Mouse (Mus musculus): ENCODE measurements around the gene Mink1. TPM values are rescaled to one million over a fixed set of nuclear protein-coding genes. Genes with fewer than 3 reads are reported as not detected.

Mink1 gene
- polyA plus RNA-seq, 1 experiment from 2014 or later, result 3.5 TPM

DNA sequence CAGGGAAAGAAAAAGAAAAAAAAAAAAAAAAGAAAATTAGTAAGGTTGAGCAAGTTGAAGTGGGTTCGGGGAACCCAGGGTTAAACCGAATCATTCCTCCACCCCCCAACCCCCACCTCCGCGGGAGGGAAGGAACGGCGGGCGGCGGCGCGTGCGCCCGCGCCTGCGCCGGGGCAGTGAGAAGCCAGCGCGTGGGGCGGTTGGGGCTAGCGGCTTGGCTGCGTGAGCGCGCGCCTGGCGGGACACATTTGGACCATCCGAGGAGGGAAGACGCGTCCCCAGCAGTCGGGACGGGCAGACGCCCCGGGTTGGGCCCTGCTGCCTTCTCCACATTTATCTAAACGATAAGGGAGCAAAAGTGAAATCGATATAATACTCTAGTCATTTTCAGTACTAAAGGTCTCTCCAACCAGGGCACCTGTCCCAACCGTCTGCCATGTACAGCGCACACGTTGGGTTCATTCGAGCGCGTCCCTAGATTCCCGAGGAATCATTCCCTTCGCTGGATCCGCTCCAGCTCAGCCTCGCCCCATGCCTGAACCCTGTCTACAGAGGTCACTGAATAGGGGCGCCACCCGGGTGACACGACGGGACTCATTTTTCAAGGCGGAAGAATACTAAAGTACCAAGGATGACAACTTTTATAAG, 92.4 kb downstream of the Mink1 start:
- Histone ChIP-seq H3K27ac (peak overlapping the region; percentile 99), H3K27me3 (no peaks in the 10 kb centered on the region), H3K4me1 (replicated peaks) (peaks cover 69% of the 10 kb centered on the region), H3K36me3 (peaks cover 33% of the 10 kb centered on the region), H3K9me3 (replicated peaks) (no peaks in the 10 kb centered on the region), H3K9ac (peak overlapping the region; percentile 99), H3K4me2 (peak overlapping the region; percentile 96), H3K4me3 (replicated peaks) (peak overlapping the region; percentile 100)
- WGBS (ENCODE audit: insufficient replicate concordance), result under 1% methylated on average over 48 of the region's 48 CpGs
- peak; percentile 69 for DNase-seq
- peak; percentile 59 for ATAC-seq (ENCODE audit: low read depth)

DNA sequence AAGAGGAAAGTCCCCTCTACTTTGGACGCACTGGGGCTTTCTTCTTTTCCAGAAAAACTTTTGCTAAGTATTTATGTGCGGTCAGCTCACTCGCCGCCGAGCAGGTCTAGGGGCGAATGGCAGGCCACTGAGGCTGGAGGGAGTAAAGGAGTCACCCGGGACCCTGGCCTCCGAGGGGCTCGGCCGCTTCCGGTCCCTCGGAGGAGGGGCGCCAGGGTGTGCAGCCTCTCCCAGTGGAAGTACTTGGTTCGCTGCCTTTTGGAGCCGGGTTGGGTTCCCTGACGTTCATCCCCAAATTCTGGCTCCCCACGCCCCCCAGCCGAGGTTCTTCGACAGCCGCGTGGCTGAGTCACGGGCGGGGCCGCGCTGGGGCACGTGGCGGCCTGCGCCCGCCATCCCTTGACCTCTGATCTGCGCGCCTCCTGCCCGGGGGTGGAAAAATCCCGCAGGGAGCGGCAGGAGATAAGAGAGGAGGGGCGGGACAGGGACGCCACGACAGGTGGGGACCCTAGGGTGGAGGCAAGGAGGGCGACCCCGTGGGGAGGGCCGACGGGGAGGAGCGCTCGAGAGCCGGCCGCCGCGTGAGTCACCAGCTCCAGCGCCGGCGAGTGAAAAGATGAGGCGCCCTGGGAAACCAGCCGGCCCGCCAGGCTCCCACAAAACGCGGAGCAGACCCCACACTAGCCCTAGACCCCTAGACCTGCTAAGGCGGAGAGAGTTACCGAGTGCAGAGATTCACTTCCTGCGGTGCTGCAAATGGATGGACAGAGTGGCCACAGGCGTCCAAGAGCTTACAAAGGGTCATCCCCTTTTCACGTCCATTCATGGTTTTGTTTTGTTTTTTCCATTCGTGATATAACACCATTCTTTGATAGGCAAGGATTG, 93.1 kb downstream of the Mink1 start:
- peaks cover 27% of the 10 kb centered on the region for H3K36me3 ChIP-seq
- H3K9me3 ChIP-seq (replicated peaks), result no peaks in the 10 kb centered on the region
- peak; percentile 24 for ATAC-seq (ENCODE audit: low read depth)
- H3K9ac ChIP-seq, result peak overlapping the region; percentile 99
- H3K4me1 ChIP-seq (replicated peaks), result peaks cover 61% of the 10 kb centered on the region
- H3K4me2 ChIP-seq, result peak overlapping the region; percentile 96
- H3K27ac ChIP-seq, result peak overlapping the region; percentile 99
- no peaks in the 10 kb centered on the region for H3K27me3 ChIP-seq
- 1% methylated on average over 61 of the region's 61 CpGs for WGBS (ENCODE audit: insufficient replicate concordance)
- peak overlapping the region; percentile 100 for H3K4me3 ChIP-seq (replicated peaks)
- DNase-seq, result peak; percentile 53

DNA sequence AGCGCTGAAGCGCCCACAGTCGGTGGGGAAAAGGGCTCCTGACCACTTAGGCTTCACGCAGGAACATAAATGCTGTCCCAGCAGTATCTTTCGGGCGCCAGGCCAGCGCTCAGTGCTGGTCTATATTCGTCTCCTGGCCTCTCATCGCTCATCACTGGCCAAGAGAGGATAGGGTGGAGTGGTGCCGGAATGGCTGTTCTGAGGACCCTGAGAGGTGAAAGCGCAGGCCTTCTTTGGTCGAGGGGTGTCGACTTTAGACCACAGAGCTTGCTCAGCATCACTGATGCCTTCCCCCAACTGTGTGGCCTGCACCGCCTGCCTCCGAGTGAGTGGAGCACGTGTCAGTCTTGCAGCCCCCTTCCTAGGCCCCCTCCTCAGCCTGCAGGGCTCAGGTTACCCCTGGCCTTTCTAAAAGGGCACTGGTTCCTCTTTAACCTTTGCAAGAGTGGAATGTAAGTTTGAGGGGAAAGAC, 93.8 kb downstream of the Mink1 start:
- Histone ChIP-seq H3K27me3 (no peaks in the 10 kb centered on the region), H3K4me2 (peak overlapping the region; percentile 96), H3K27ac (peak overlapping the region; percentile 99), H3K36me3 (peaks cover 25% of the 10 kb centered on the region), H3K9ac (peak overlapping the region; percentile 99), H3K9me3 (replicated peaks) (no peaks in the 10 kb centered on the region), H3K4me3 (replicated peaks) (peak overlapping the region; percentile 100), H3K4me1 (replicated peaks) (peaks cover 54% of the 10 kb centered on the region)
- WGBS (ENCODE audit: insufficient replicate concordance), result 22% methylated on average over 16 of the region's 16 CpGs
- ATAC-seq (ENCODE audit: low read depth) (no peak), DNase-seq (no peak)

DNA sequence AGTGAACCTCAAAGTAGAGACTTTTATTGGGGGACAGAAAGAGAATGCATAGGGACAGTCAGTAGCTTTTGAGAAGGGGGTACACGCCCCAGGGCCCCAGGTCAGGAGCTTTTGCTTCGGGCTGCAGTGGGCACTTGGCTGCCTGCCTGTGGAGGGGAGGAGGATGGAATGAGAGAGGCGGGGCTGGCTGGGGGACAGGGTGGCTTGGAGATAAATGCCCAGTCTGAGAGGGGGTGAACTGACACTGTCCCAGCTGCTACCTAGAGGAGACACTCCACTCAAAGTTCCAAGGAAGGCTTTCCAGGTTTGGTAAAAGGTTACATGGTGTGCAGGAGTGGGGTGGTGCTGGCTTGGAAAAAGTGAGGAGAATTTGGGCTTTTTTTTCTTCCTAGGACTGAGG, 94.3 kb downstream of the Mink1 start, which contains the start of gene Eno3:
Gene Eno3, plus strand, starts transcription at position 239 of the 400 bp plus-strand sequence.
- Histone ChIP-seq H3K4me1 (replicated peaks) (peaks cover 50% of the 10 kb centered on the region), H3K4me3 (replicated peaks) (peak within 1 kb of the TSS; percentile 100), H3K27me3 (no peaks in the 10 kb centered on the region), H3K4me2 (peak within 1 kb of the TSS; percentile 96), H3K9ac (peak within 1 kb of the TSS; percentile 99), H3K36me3 (peaks cover 25% of the 10 kb centered on the region), H3K9me3 (replicated peaks) (no peaks in the 10 kb centered on the region), H3K27ac (peak within 1 kb of the TSS; percentile 99)
- 16% methylated on average over 3 of the region's 3 CpGs for WGBS (ENCODE audit: insufficient replicate concordance)
- DNase-seq, result no peak
- no peak for ATAC-seq (ENCODE audit: low read depth)

DNA sequence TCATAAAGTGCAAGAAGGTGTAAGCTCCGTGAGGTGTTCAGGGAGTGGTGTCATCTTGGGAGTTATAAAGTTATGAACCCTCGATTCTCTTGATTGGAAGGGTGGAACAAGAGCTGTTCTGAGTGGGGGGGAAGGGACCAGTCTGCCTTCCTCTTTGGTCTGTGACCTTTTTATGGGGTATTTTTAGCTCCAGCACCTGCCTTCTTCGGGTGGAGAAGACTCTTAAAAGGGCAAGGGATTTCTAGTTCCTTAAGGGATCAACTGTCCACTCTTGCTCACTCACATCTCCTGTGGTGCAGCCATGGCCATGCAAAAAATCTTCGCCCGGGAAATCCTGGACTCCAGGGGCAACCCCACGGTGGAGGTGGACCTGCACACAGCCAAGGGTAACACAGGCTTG, 94.9 kb downstream of the Mink1 start:
- H3K27ac ChIP-seq, result peak overlapping the region; percentile 99
- WGBS (ENCODE audit: insufficient replicate concordance), result 48% methylated on average over 6 of the region's 6 CpGs
- H3K27me3 ChIP-seq, result no peaks in the 10 kb centered on the region
- ATAC-seq (ENCODE audit: low read depth) (no peak), DNase-seq (no peak)
- H3K36me3 ChIP-seq, result peaks cover 25% of the 10 kb centered on the region
- peaks cover 44% of the 10 kb centered on the region for H3K4me1 ChIP-seq (replicated peaks)
- H3K4me3 ChIP-seq (replicated peaks), result no peak overlapping the region
- 0 out of 2 replicates have a peak overlapping the region, but pooled peaks have one; percentile 96 for H3K4me2 ChIP-seq
- no peaks in the 10 kb centered on the region for H3K9me3 ChIP-seq (replicated peaks)
- H3K9ac ChIP-seq, result no peak overlapping the region

DNA sequence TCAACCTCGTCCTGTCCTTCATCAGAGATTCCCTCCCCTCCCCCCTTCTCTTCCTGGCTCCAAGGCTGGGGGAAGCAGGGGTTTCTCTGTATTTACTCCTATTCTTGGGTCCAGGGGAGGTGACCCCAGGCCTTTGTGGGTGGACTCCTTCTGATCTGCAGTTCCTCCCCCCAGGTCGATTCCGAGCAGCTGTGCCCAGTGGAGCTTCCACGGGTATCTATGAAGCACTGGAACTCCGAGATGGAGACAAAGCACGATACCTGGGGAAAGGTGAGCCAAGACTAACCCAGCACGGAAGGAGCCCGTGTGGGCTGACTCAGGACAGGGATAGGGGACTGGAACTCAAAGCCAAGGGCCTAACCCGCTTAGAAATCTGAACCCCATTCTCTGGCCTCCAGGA, 95.3 kb downstream of the Mink1 start:
- ATAC-seq (ENCODE audit: low read depth) (no peak), DNase-seq (no peak)
- no peak overlapping the region for H3K4me2 ChIP-seq
- H3K27ac ChIP-seq, result peak overlapping the region; percentile 99
- peaks cover 25% of the 10 kb centered on the region for H3K36me3 ChIP-seq
- peaks cover 39% of the 10 kb centered on the region for H3K4me1 ChIP-seq (replicated peaks)
- no peaks in the 10 kb centered on the region for H3K27me3 ChIP-seq
- 70% methylated on average over 9 of the region's 9 CpGs for WGBS (ENCODE audit: insufficient replicate concordance)
- H3K4me3 ChIP-seq (replicated peaks), result no peak overlapping the region
- no peak overlapping the region for H3K9ac ChIP-seq
- H3K9me3 ChIP-seq (replicated peaks), result no peaks in the 10 kb centered on the region

DNA sequence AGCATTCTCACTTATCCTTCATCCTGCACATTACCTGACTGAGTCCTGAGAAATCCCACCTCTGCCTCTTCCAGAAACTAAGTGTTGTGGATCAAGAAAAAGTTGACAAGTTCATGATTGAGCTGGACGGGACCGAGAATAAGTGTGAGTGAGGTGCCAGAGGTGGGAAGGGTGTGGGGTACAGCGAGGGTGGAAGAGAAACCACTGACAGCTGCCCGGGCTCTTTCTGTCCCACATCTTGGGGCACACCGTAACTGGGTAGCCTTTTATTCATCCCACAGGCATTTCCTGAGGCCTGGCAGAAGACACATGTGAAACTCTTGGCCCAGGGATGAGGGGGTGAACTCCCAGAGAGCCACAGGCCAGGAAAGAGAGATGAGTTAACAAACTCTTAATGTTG, 95.8 kb downstream of the Mink1 start:
- Histone ChIP-seq H3K27me3 (no peaks in the 10 kb centered on the region), H3K9me3 (replicated peaks) (no peaks in the 10 kb centered on the region), H3K27ac (no peak overlapping the region), H3K4me1 (replicated peaks) (peaks cover 34% of the 10 kb centered on the region), H3K4me2 (no peak overlapping the region), H3K36me3 (peaks cover 28% of the 10 kb centered on the region), H3K4me3 (replicated peaks) (no peak overlapping the region), H3K9ac (no peak overlapping the region)
- DNase-seq (no peak), ATAC-seq (ENCODE audit: low read depth) (no peak)
- 74% methylated on average over 5 of the region's 5 CpGs for WGBS (ENCODE audit: insufficient replicate concordance)

DNA sequence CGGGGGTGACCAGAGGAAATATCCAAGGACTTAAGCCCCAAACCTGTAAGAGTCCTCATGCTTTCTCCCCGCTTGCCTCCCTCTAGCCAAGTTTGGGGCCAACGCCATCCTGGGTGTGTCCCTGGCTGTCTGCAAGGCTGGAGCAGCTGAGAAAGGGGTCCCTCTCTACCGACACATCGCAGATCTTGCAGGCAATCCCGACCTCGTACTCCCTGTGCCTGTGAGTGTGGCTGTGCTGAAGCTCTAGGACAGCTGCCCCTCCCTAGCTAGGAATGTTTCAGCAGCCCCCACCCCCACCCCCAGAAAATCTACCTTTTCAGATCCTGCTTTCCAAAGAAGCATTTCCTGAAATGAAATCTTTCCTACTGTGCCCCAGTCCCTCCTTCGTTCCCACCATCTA, 96.3 kb downstream of the Mink1 start:
- Histone ChIP-seq H3K4me3 (replicated peaks) (no peak overlapping the region), H3K4me1 (replicated peaks) (peaks cover 34% of the 10 kb centered on the region), H3K27ac (no peak overlapping the region), H3K9me3 (replicated peaks) (no peaks in the 10 kb centered on the region), H3K9ac (no peak overlapping the region), H3K36me3 (peaks cover 32% of the 10 kb centered on the region), H3K4me2 (no peak overlapping the region), H3K27me3 (no peaks in the 10 kb centered on the region)
- 73% methylated on average over 8 of the region's 8 CpGs for WGBS (ENCODE audit: insufficient replicate concordance)
- no peak for ATAC-seq (ENCODE audit: low read depth)
- DNase-seq, result no peak

DNA sequence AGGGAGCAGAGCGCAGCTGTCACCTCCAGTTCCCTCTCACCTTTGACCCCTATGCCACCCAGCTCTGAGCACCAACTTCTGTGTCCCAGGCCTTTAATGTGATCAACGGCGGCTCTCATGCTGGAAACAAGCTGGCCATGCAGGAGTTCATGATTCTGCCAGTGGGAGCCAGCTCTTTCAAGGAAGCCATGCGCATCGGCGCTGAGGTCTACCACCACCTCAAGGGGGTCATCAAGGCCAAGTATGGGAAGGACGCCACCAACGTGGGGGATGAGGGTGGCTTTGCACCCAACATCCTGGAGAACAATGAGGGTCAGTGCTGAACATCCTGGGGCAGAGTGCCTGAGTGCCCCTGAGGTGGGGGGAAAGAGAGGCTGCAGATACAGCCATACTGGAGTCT, 97.9 kb downstream of the Mink1 start:
- Histone ChIP-seq H3K9me3 (replicated peaks) (no peaks in the 10 kb centered on the region), H3K4me1 (replicated peaks) (peaks cover 28% of the 10 kb centered on the region), H3K36me3 (peaks cover 45% of the 10 kb centered on the region), H3K9ac (no peak overlapping the region), H3K4me3 (replicated peaks) (no peak overlapping the region), H3K27me3 (no peaks in the 10 kb centered on the region), H3K27ac (no peak overlapping the region; the same call in 1 of the 2 replicates), H3K4me2 (no peak overlapping the region)
- ATAC-seq (ENCODE audit: low read depth) (no peak), DNase-seq (no peak)
- 82% methylated on average over 8 of the region's 8 CpGs for WGBS (ENCODE audit: insufficient replicate concordance)

DNA sequence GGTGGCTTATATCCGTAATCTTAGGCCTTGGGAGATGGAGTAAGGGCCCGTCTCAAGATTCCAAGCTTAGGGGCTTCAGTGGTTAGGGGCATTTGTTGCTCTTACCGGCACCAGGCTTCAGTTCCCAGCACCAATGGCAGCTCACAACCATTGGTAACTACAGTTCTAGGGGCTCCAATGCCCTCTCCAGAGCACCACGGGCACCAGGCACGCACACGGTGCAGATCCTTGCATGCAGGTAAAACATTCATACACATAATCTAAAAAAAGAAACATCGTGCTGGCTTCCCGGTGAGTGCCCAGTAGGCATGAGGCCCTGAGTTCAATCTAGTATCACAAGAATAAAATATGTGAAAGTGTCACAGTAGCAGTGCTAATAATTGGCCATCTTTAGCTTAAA, 100.4 kb downstream of the Mink1 start:
- 92% methylated on average over 8 of the region's 8 CpGs for WGBS (ENCODE audit: insufficient replicate concordance)
- Histone ChIP-seq H3K9me3 (replicated peaks) (no peaks in the 10 kb centered on the region), H3K4me1 (replicated peaks) (peaks cover 24% of the 10 kb centered on the region), H3K4me3 (replicated peaks) (no peak overlapping the region), H3K27me3 (no peaks in the 10 kb centered on the region), H3K36me3 (peaks cover 52% of the 10 kb centered on the region), H3K9ac (no peak overlapping the region), H3K4me2 (no peak overlapping the region), H3K27ac (no peak overlapping the region)
- DNase-seq, result no peak
- no peak for ATAC-seq (ENCODE audit: low read depth)

DNA sequence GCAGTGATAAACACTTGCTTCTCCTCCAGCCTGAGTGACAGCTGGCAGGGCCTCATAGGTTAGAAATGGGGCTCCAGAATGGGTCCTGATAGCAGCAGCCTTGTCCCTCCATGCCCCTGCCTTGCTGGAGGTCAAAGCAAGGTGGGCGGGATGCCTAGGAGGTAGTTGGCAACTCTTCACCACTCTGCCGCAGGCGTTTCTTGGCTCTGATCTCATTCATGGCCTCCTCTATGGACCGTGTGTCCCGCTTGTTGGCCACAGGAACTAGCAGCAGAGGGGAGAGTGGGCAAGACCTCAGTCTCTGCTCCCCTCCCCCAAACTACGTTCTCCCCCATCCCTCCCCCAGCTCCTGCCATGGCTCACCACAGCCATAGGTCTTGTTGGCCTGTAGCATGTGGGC, 101.3 kb downstream of the Mink1 start:
- no peak overlapping the region for H3K4me2 ChIP-seq
- ATAC-seq (ENCODE audit: low read depth), result no peak
- no peak overlapping the region for H3K4me3 ChIP-seq (replicated peaks)
- H3K27ac ChIP-seq, result no peak overlapping the region
- H3K27me3 ChIP-seq, result no peaks in the 10 kb centered on the region
- DNase-seq, result no peak
- H3K4me1 ChIP-seq (replicated peaks), result peaks cover 23% of the 10 kb centered on the region
- H3K36me3 ChIP-seq, result peaks cover 52% of the 10 kb centered on the region
- H3K9ac ChIP-seq, result no peak overlapping the region
- H3K9me3 ChIP-seq (replicated peaks), result no peaks in the 10 kb centered on the region
- WGBS (ENCODE audit: insufficient replicate concordance), result 85% methylated on average over 6 of the region's 6 CpGs
